Mouse (Mus musculus) testis, postnatal 14 days (tissue): Measurements from ENCODE around the gene Ntn4.

Source experiments
- DNase-seq: peaks from one replicate; pipeline ENCODE4 v3.0.0; 2021; ENCODE audit warnings: low spot score

Ntn4 gene

GRCm38 (mm10) chr10:93730514-93730913 lies 90.0 kb downstream of the Ntn4 start:
- no peak for DNase-seq

DNA sequence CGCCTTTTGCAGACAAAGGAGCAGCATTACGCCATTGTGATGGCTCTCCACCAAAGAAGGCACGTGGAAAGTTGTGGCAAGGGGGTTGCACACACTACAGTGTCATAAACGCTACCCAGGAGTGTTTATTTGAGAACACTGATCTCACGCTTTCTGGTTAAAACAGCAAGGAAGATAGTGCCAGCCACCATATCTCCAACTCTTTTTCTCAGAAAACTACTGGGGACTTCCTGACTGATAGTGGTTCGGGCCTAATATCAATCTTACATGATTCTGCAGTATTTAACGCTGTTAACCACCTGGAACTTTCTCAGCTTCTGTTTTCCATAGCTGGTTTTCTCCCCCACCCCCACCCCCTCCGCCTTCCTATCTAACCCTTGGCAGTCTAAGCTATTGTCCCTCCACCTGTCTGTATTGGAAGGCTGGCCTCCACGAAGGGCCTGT lies 90.8 kb downstream of the Ntn4 start:
- DNase-seq = no peak

DNA sequence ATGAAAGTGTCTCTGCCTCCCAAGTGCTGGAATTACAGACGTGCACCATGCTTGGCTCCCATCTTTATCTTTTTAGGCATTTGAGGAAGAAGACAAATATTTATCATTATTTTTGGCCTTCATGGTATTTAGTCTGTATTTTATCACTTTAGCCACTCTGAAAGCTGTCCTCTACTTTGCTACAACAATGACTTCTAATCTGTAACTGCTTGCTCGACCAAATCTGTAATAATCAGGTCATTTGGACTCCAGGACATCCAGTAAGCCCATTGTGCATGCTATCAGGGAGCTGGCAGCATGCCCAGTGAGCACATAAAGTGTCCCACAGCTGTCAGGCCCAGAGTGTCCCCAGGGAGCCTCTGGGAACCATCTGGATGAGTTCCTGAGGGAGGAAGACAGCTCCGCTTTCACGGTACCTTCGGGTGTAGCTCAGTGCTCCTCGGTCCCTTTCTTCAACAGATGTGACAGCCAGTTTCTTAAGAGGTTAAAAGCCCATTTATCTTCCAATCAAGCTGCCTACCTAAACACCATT lies 95.7 kb downstream of the Ntn4 start:
- peak; percentile 84 for DNase-seq

DNA sequence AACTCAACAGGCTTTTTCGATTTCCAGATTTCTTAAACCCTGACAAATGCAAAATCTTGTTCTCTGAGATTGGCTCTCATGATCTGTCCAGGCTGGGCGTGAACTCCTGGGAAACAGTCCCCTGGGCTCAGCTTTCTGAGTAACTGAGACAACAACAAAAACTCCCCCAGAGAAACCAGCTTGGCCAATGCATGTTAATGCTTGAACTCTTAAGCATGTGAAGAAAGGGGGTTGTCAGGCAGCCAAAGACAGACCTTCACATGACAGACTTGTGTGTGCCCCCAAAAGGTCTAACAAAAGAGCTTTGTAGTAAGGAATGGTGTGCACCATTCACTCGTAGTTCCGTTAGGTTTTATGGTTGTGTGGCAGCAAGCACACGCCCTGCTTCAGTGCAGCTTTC lies 96.6 kb downstream of the Ntn4 start:
- DNase-seq = no peak

DNA sequence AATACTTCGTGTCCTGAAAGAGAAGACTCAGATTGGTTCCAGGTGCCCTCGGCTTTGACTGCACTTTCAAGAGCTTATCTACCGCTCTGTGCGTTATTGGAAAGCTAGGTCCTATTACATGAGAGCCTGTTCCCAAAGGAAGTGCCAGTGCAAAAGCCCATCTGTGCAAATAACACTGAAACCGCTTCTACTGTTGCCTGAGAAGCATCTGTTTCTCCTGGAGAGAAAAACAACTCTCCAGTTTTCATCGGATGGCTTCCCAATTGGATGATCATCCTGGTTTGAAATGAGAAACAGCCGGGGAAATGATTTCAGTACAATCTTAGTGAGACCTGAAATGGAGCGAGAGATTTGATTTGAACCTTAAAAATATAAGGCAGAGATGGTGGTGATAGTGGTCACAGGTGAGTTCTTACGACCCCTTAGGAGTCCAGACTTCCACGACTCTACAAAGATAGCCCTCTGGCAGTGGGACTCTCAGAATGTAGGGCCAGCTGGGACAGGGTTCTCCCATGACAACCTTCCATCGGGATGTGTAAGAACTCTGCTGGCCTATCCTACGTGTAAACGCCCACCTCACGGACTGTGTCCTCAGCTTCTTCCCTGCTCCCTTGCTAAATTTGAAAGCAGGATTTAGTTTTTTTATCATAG lies 101.1 kb downstream of the Ntn4 start:
- DNase-seq = no peak

GRCm38 (mm10) chr10:93742097-93742446 lies 101.6 kb downstream of the Ntn4 start:
- DNase-seq = no peak

GRCm38 (mm10) chr10:93742598-93742997 lies 102.1 kb downstream of the Ntn4 start:
- DNase-seq = no peak

DNA sequence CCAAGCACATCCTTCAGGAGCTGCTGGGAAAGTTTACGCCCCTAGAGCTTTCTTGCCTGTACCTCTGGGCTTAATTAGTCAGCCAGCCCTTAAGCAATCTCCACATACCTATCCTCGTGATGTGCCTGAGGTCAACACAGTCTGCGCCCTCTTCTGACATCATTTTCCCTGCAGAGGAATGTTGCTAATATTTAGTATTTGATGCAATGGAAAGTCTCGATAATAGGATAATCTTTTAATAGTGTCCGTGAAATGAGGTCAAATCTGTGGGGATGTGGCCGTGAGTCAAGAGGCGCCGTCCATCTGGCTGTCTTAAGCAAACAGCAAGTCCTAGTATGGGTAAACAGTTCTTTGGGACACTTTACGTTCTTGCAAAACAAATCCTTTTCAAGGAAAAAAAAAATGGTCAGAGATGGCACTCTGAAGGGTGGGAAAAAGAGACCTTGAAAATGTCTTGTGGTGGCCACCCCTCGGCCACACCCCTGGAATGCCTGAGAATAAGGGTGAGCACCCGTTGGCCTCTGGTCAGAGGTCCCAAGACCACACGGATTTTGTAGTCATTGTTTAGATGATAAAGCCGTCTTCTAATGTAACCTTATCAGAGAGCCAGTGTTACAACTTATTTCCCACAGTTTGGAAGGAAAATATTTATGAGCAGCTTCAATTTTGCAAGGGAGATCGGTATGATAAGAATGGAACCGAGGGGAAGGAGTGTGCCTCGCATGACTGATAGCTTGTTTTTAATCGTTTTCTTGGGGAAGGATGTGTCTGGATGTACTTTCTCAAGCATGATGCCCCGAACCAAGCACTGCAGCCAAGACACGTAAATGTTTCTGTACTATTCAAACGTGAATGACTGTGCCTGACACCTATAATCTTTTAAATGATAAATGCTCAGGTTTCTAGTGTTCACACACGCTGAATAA lies 109.0 kb downstream of the Ntn4 start:
- DNase-seq = no peak

DNA sequence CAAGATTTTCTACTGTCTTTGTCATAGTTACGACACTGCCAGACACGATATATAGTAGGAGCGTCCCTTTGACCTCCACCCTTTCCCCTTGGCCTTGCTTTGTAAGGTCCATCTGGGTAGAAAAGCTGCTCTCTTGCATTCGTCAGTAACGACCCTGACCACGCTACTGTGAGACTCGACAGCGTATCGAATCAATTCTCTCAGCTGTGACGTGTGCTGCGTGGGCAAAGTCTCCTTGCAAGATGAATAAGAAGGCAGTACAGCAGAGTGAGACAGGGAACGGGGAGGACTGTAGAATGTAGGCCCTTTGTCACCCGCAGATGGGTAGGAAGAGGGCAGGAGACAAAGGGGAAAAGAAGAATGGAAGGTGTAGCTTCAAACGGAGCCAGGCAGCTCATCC lies 110.8 kb downstream of the Ntn4 start:
- DNase-seq = no peak

DNA sequence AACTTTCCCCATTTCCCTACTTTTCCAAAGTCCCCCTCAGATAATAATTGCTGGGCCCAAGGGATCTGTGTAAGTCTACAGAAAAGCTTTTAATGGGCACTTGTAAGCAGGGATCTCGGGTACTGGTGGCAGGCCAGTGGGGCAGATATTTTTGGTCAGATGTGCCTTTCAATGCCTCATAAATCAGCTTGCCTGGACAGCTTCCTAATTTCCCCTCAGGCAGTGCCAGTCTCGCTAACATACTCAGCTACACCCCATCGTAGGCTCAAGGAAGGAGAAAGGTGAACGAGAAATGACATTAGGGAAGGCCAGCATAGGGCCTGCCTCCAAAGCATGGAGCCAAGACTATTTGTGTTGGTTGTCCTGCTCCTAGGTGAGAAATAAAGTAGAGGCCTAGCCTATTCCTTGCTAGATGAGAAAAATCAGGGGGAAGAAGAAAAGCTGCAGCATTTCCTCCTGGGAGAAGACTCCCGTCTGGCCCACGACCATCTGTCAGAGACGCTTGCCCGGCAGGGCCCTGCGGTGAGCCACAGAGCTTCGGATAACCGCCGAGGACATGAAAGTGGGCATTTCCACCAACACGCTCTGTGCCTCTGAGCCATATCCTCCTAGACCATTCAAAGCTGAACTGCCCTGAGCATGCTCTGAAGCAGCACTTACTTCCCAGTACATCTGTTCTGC lies 113.4 kb downstream of the Ntn4 start:
- DNase-seq = no peak

GRCm38 (mm10) chr10:93756211-93756610 lies 115.7 kb downstream of the Ntn4 start:
- no peak for DNase-seq

DNA sequence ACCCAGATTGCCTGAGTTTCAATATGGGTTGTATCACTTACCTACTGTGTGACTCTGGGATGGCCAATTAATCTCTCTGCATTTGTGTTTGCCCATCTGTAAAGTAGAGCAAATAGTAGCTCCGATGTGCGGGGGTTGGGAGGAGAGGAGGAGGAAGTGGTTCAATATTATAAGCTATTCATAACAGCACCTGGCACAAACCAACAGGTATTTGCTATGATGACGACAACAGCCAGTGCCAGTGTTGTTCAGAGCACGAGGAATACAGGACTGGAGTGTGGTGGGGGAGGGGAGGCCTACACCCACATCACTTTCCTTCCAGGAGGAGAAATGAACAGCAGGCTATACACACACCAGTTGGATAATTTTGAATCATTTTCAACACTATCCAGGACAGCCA lies 119.2 kb downstream of the Ntn4 start:
- no peak for DNase-seq

GRCm38 (mm10) chr10:93760429-93760828 lies 119.9 kb downstream of the Ntn4 start:
- no peak for DNase-seq

DNA sequence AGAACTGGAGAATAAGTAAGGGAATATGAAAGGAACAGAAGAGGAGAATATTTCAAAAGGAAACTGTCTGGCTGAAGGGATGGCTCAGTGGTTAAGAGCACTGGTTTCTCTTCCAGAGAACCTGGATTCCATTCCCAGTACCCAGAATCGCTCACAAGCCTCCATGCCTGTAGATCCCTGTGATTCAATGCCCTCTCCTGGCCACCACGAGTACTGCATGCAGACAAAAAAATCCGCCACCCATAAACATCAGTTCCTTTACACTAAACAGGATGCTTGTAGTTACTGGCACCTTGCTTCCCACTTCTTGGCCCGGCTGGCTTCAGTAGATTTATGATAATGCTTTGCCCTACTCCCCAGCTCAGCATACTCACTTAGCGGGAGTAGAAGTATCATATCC lies 122.6 kb downstream of the Ntn4 start:
- DNase-seq = peak; percentile 29

GRCm38 (mm10) chr10:93766221-93766620 lies 125.7 kb downstream of the Ntn4 start:
- DNase-seq = no peak

GRCm38 (mm10) chr10:93767245-93767644 lies 126.8 kb downstream of the Ntn4 start:
- DNase-seq = no peak

- DNase-seq = no peak
These were observed 127.7 kb downstream of the Ntn4 start for GRCm38 (mm10) chr10:93768222-93768621.

GRCm38 (mm10) chr10:93771931-93772465 lies 131.5 kb downstream of the Ntn4 start:
- no peak for DNase-seq

GRCm38 (mm10) chr10:93772492-93772891 lies 132.0 kb downstream of the Ntn4 start:
- DNase-seq = no peak

GRCm38 (mm10) chr10:93776731-93777151 lies 136.3 kb downstream of the Ntn4 start:
- no peak for DNase-seq

DNA sequence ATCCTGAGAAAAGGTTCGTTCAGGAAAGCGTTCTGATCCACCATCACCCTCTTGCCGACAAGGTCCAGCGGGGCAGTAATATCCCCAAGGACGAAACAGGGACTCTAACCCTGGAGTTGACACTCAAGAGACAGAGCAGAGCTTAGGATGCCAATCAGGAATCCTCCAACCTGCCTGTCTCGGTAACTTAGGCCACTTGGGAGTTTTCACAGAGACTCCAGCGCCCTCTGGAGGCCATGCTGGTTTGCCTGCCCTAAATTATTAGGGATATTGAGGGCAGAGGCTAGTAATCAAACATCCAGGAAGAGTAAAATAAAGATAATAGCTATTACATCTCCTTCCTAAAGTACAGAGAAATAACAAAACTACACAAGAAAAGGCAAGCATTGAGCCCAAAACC lies 136.9 kb downstream of the Ntn4 start:
- DNase-seq = peak; percentile 28
